Mouse (Mus musculus): Measurements from ENCODE around the gene Ift81. TPM values are rescaled to one million over a fixed set of nuclear protein-coding genes. Genes with fewer than 3 reads are reported as not detected.

The Ift81 gene
- polyA plus RNA-seq, 1 experiment from 2014 or later: 46.0 TPM

GRCm38 (mm10) chr5:122509608-122510007 lies 104.7 kb downstream of the Ift81 start:
- Histone ChIP-seq H3K36me3 (ENCODE audit: control insufficient read depth, insufficient read depth, low read length) (no peaks in the 10 kb centered on the region), H3K4me3 (ENCODE audit: low read length) (no peak overlapping the region), H3K4me2 (ENCODE audit: low read depth, low read length) (no peak overlapping the region), H3K9me3 (ENCODE audit: control insufficient read depth, low read length) (peaks cover 5% of the 10 kb centered on the region; the same call in 1 of the 2 replicates), H3K4me1 (replicated peaks; ENCODE audit: control insufficient read depth, insufficient read depth, low read length) (peaks cover 16% of the 10 kb centered on the region), H3K27me3 (ENCODE audit: control insufficient read depth, insufficient read depth, low read depth, low read length) (no peaks in the 10 kb centered on the region), H3K9ac (ENCODE audit: low read length) (no peak overlapping the region), H3K27ac (ENCODE audit: low read length) (no peak overlapping the region)
- WGBS: 34% methylated on average over 7 of the region's 7 CpGs
- ATAC-seq (ENCODE audit: low read depth): no peak

DNA sequence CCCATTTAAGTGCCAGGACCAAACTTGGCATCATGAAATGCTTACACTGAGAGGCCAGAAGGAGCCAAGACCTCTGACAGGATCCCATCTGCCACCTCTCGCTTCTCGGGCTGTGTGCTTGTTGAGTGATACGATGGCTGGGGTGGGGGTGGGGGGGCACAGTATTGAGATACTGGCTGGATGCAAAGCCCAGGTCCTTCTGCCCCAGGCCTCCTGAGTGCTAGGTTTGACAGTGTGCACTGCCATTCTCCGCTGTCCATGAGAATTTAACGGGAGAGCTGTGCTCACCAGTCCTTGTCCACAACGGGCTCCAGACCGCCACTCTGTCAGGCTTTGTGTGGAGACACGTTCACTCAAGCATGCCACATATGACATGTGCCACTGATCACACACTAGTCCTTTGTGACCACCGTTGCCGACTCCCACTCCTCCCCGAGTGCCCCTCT lies 105.4 kb downstream of the Ift81 start:
- no peak for ATAC-seq (ENCODE audit: low read depth)
- WGBS: 79% methylated on average over 11 of the region's 11 CpGs

DNA sequence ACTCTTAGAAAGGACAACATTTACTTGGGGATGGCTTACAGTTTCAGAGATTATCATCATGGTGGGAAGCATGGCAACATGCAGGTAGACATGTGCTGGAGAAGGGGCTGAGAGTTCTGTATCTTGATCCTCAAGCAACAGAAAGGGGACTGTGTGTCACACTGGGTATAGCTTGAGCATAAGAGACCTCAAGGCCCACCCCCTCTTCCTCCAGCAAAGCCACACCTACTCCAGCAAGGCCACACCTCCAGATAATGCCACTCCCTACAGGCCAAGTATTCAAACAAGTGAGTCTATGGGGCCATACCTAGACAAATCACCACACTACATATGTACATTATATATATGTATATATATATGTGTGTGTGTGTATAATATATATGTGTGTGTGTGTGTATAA lies 106.9 kb downstream of the Ift81 start:
- no peaks in the 10 kb centered on the region for H3K36me3 ChIP-seq (ENCODE audit: control insufficient read depth, insufficient read depth, low read length)
- peaks cover 19% of the 10 kb centered on the region for H3K4me1 ChIP-seq (replicated peaks; ENCODE audit: control insufficient read depth, insufficient read depth, low read length)
- H3K9ac ChIP-seq (ENCODE audit: low read length): no peak overlapping the region
- no peak overlapping the region for H3K4me3 ChIP-seq (ENCODE audit: low read length)
- no peaks in the 10 kb centered on the region for H3K27me3 ChIP-seq (ENCODE audit: control insufficient read depth, insufficient read depth, low read depth, low read length)
- H3K27ac ChIP-seq (ENCODE audit: low read length): no peak overlapping the region
- peaks cover 5% of the 10 kb centered on the region; the same call in 1 of the 2 replicates for H3K9me3 ChIP-seq (ENCODE audit: control insufficient read depth, low read length)
- ATAC-seq (ENCODE audit: low read depth): no peak
- H3K4me2 ChIP-seq (ENCODE audit: low read depth, low read length): no peak overlapping the region

More for the DNA sequence above, 105.4 kb downstream of the Ift81 start:
- Histone ChIP-seq H3K36me3 (ENCODE audit: control insufficient read depth, insufficient read depth, low read length) (no peaks in the 10 kb centered on the region), H3K27me3 (ENCODE audit: control insufficient read depth, insufficient read depth, low read depth, low read length) (no peaks in the 10 kb centered on the region), H3K9me3 (ENCODE audit: control insufficient read depth, low read length) (peaks cover 5% of the 10 kb centered on the region; the same call in 1 of the 2 replicates), H3K4me1 (replicated peaks; ENCODE audit: control insufficient read depth, insufficient read depth, low read length) (peaks cover 14% of the 10 kb centered on the region), H3K4me3 (ENCODE audit: low read length) (no peak overlapping the region), H3K4me2 (ENCODE audit: low read depth, low read length) (no peak overlapping the region), H3K27ac (ENCODE audit: low read length) (no peak overlapping the region), H3K9ac (ENCODE audit: low read length) (no peak overlapping the region)

DNA sequence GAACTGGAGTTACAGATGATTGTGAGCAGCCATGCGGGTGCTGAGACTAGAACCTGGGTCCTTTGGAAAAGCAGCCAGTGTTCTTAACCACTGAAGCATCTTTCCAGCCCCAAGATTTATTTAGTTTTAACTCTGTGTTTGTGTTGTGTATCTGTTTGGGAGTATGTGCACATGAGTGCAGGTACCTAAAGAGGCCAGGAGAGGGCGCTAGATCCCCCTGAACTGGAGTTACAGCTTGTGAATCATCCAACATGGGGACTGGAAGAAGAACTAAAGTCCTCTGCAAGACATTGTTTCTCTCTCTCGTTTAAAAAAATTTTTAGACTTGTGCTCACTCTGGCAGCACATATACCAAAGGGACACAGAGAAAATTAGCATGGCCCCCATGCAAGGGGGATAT lies 107.9 kb downstream of the Ift81 start:
- Histone ChIP-seq H3K9ac (ENCODE audit: low read length) (no peak overlapping the region), H3K36me3 (ENCODE audit: control insufficient read depth, insufficient read depth, low read length) (no peaks in the 10 kb centered on the region), H3K9me3 (ENCODE audit: control insufficient read depth, low read length) (peaks cover 5% of the 10 kb centered on the region; the same call in 1 of the 2 replicates), H3K4me3 (ENCODE audit: low read length) (no peak overlapping the region), H3K27ac (ENCODE audit: low read length) (no peak overlapping the region), H3K4me2 (ENCODE audit: low read depth, low read length) (no peak overlapping the region), H3K4me1 (replicated peaks; ENCODE audit: control insufficient read depth, insufficient read depth, low read length) (peaks cover 16% of the 10 kb centered on the region), H3K27me3 (ENCODE audit: control insufficient read depth, insufficient read depth, low read depth, low read length) (no peaks in the 10 kb centered on the region)
- no peak for ATAC-seq (ENCODE audit: low read depth)
- 83% methylated on average over 3 of the region's 3 CpGs for WGBS

DNA sequence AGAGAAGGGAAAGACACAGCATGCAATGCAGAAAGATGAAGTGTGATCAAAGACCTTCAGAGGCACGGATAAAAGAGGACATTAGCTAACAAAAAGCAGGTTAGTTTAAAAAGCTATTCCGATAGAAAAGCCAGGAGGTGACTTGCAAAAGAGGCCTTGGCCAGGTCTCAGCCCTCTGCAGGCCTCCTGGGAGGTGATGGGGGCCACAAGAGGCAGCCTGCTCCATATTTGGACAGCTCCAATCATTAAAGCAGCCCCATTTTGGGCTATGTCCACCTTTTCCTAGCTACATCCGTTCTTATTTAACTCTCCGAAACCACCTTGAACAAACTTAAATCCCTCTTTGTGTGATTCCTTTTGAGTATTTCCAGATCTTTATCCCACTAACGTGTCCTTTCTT lies 108.8 kb downstream of the Ift81 start:
- Histone ChIP-seq H3K36me3 (ENCODE audit: control insufficient read depth, insufficient read depth, low read length) (no peaks in the 10 kb centered on the region), H3K4me3 (ENCODE audit: low read length) (no peak overlapping the region), H3K9ac (ENCODE audit: low read length) (no peak overlapping the region), H3K27ac (ENCODE audit: low read length) (no peak overlapping the region), H3K4me1 (replicated peaks; ENCODE audit: control insufficient read depth, insufficient read depth, low read length) (peaks cover 10% of the 10 kb centered on the region), H3K4me2 (ENCODE audit: low read depth, low read length) (no peak overlapping the region), H3K27me3 (ENCODE audit: control insufficient read depth, insufficient read depth, low read depth, low read length) (no peaks in the 10 kb centered on the region), H3K9me3 (ENCODE audit: control insufficient read depth, low read length) (peaks cover 5% of the 10 kb centered on the region; the same call in 1 of the 2 replicates)
- ATAC-seq (ENCODE audit: low read depth): no peak
- 57% methylated on average over 5 of the region's 5 CpGs for WGBS

DNA sequence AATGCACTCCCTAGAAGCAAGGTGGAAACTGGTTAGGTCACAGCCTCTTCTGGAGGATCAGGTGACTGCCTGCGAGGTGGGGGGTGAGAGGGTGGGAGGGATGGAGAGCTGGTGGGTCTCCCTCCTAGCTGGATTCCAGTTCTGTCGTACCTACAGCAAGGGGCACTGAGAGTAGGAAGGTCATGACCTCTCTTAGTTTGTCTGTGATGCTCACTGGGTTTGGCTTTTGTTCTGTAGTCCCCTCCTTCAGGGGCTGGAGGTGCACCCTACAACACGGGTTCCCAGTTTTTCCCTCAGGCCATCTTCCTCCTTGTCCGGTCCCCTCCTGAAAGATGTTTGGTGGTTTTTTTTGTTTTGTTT lies 110.6 kb downstream of the Ift81 start:
- WGBS: 41% methylated on average over 4 of the region's 4 CpGs
- H3K36me3 ChIP-seq (ENCODE audit: control insufficient read depth, insufficient read depth, low read length): no peaks in the 10 kb centered on the region
- H3K27ac ChIP-seq (ENCODE audit: low read length): no peak overlapping the region
- H3K4me2 ChIP-seq (ENCODE audit: low read depth, low read length): no peak overlapping the region
- no peak overlapping the region for H3K4me3 ChIP-seq (ENCODE audit: low read length)
- peaks cover 17% of the 10 kb centered on the region for H3K4me1 ChIP-seq (replicated peaks; ENCODE audit: control insufficient read depth, insufficient read depth, low read length)
- no peak overlapping the region for H3K9ac ChIP-seq (ENCODE audit: low read length)
- no peaks in the 10 kb centered on the region for H3K27me3 ChIP-seq (ENCODE audit: control insufficient read depth, insufficient read depth, low read depth, low read length)
- ATAC-seq (ENCODE audit: low read depth): no peak
- H3K9me3 ChIP-seq (ENCODE audit: control insufficient read depth, low read length): peaks cover 5% of the 10 kb centered on the region; the same call in 1 of the 2 replicates

GRCm38 (mm10) chr5:122503015-122503759 lies 111.1 kb downstream of the Ift81 start:
- 35% methylated on average over 15 of the region's 15 CpGs for WGBS
- Histone ChIP-seq H3K4me2 (ENCODE audit: low read depth, low read length) (peak overlapping the region; percentile 70), H3K36me3 (ENCODE audit: control insufficient read depth, insufficient read depth, low read length) (no peaks in the 10 kb centered on the region), H3K4me3 (ENCODE audit: low read length) (peak overlapping the region; percentile 97), H3K27me3 (ENCODE audit: control insufficient read depth, insufficient read depth, low read depth, low read length) (no peaks in the 10 kb centered on the region), H3K27ac (ENCODE audit: low read length) (peak overlapping the region; percentile 73; the same call in 1 of the 2 replicates), H3K9ac (ENCODE audit: low read length) (peak overlapping the region; percentile 88), H3K9me3 (ENCODE audit: control insufficient read depth, low read length) (peaks cover 5% of the 10 kb centered on the region; the same call in 1 of the 2 replicates), H3K4me1 (replicated peaks; ENCODE audit: control insufficient read depth, insufficient read depth, low read length) (peaks cover 18% of the 10 kb centered on the region)
- no peak for ATAC-seq (ENCODE audit: low read depth)

- Histone ChIP-seq H3K9me3 (ENCODE audit: control insufficient read depth, low read length) (peaks cover 5% of the 10 kb centered on the region; the same call in 1 of the 2 replicates), H3K27me3 (ENCODE audit: control insufficient read depth, insufficient read depth, low read depth, low read length) (no peaks in the 10 kb centered on the region), H3K9ac (ENCODE audit: low read length) (peak within 1 kb of the TSS; percentile 99), H3K36me3 (ENCODE audit: control insufficient read depth, insufficient read depth, low read length) (peaks cover 3% of the 10 kb centered on the region; the same call in 1 of the 2 replicates), H3K4me1 (replicated peaks; ENCODE audit: control insufficient read depth, insufficient read depth, low read length) (peaks cover 24% of the 10 kb centered on the region), H3K4me2 (ENCODE audit: low read depth, low read length) (peak within 1 kb of the TSS; percentile 72), H3K27ac (ENCODE audit: low read length) (peak within 1 kb of the TSS; percentile 98), H3K4me3 (ENCODE audit: low read length) (peak within 1 kb of the TSS; percentile 97)
- ATAC-seq (ENCODE audit: low read depth): peak; percentile 95
- 0% methylated on average over 67 of the region's 113 CpGs for WGBS
Measured at GRCm38 (mm10) chr5:122502077-122502941, 112.0 kb downstream of the Ift81 start, which contains the start of gene Atp2a2. TSS of gene Atp2a2 (minus strand) at chr5:122502225.
